Mouse (Mus musculus) heart, adult 2 months (tissue): Measurements from ENCODE around the gene Sh3glb1. TPM values are rescaled to one million over a fixed set of nuclear protein-coding genes. Genes with fewer than 3 reads are reported as not detected.
A peak's percentile ranks its signal among the peaks of the same experiment; 100 is the strongest.

Experiments used
- DNase-seq, 2 experiments: peaks; one replicate each; pipeline ENCODE4 v3.0.0; 2021
- H3K27ac ChIP-seq: fragments of 200-600 bp; 2 replicates; pipeline ENCODE4 v1.8.1; 2022
- H3K27me3 ChIP-seq: fragments of 200-500 bp; 2 replicates; pipeline ENCODE4 v1.6.1; 2012; ENCODE audit warnings: mild to moderate bottlenecking, low read length, inconsistent platforms, mixed read lengths; ENCODE audit not compliant: control insufficient read depth, insufficient read depth
- H3K36me3 ChIP-seq: fragments of 200-500 bp; 2 replicates; pipeline ENCODE4 v1.6.1; 2012; ENCODE audit warnings: low read length, inconsistent platforms; ENCODE audit not compliant: control insufficient read depth, insufficient read depth
- H3K4me1 ChIP-seq: fragments of 200-500 bp; 2 replicates; pipeline ENCODE4 v1.6.1; 2011; ENCODE audit warnings: low read length; ENCODE audit not compliant: control insufficient read depth, insufficient read depth
- H3K4me3 ChIP-seq: fragments of 200-600 bp; 2 replicates; pipeline ENCODE4 v1.8.1; 2022
- H3K79me2 ChIP-seq: fragments of 200-500 bp; replicated peaks from 2 replicates; pipeline ENCODE4 v1.6.1; 2012; ENCODE audit warnings: mild to moderate bottlenecking, inconsistent platforms, low read length, moderate library complexity, mixed read lengths; ENCODE audit not compliant: control insufficient read depth, insufficient read depth
- H3K9ac ChIP-seq: fragments of 200-500 bp; 2 replicates; pipeline ENCODE4 v1.6.1; 2012; ENCODE audit warnings: low read depth, mild to moderate bottlenecking, control low read depth, inconsistent platforms, low read length, mixed read lengths
- CTCF ChIP-seq: fragments of 200-600 bp; IDR thresholded peaks from 2 replicates; pipeline ENCODE4 v1.8.1; 2022; ENCODE audit warnings: antibody characterized with exemption, mild to moderate bottlenecking, moderate library complexity
- EP300 ChIP-seq: fragments of 200-500 bp; IDR thresholded peaks from 2 replicates; pipeline ENCODE4 v1.6.1; 2011; ENCODE audit warnings: low read depth, low read length, control low read depth; ENCODE audit not compliant: insufficient read depth
- POLR2A ChIP-seq: fragments of 200-500 bp; IDR thresholded peaks from 2 replicates; pipeline ENCODE4 v1.6.1; 2011; ENCODE audit warnings: mild to moderate bottlenecking, low read depth, low read length, control low read depth; ENCODE audit not compliant: insufficient read depth
- WGBS: fragments of 180-500 bp; shearing (Covaris S2); methylation state at CpG from one replicate; pipeline ENCODE4 v1.1.7; 2018; 5-methylcytosine and 5-hydroxymethylcytosine counted together
- intact Hi-C: fragments of 180-260 bp; cut with DNase I; formaldehyde crosslinking; loops from one replicate; pipeline ENCODE4 v1.15.1; 2025
- polyA plus RNA-seq: library from polyadenylated mRNA; depleted of rRNA; stranded (reverse); fragments of >200 nt; gene quantifications from 2 replicates; pipeline ENCODE4 v1.2.3, GENCODE M21; 2012
- total RNA-seq, 2 experiments: library from RNA; stranded (reverse); gene quantifications; 2 replicates each; pipeline ENCODE4 v1.2.3; 2021

Gene Sh3glb1
- total and polyA plus RNA-seq, 3 experiments = 94.5 to 407 (median 314) TPM

- H3K4me1 ChIP-seq = peaks cover 1% of the 10 kb centered on the region
- H3K4me3 ChIP-seq = no peak overlapping the region
- WGBS = 44% methylated on average over 22 of the region's 22 CpGs
- TF ChIP-seq EP300 (0 out of 2 replicates have a peak, but pooled peaks have one; percentile 19), CTCF (no peak), POLR2A (no peak)
- H3K79me2 ChIP-seq = no peaks in the 10 kb centered on the region
- H3K9ac ChIP-seq = no peak overlapping the region
- 0 out of 2 replicates have a peak overlapping the region, but pooled peaks have one; percentile 15 for H3K27ac ChIP-seq
- DNase-seq = peak; percentile 53 to 62
- intact Hi-C loops = no loop called here
- H3K36me3 ChIP-seq = no peaks in the 10 kb centered on the region
- no peaks in the 10 kb centered on the region for H3K27me3 ChIP-seq
These were observed 55.5 kb downstream of the Sh3glb1 start for GRCm38 (mm10) chr3:144664363-144665299.

- intact Hi-C loops = no loop called here
- Histone ChIP-seq H3K27ac (no peak overlapping the region), H3K79me2 (no peaks in the 10 kb centered on the region), H3K36me3 (no peaks in the 10 kb centered on the region), H3K27me3 (no peaks in the 10 kb centered on the region), H3K9ac (no peak overlapping the region), H3K4me1 (no peaks in the 10 kb centered on the region; the same call in 1 of the 2 replicates), H3K4me3 (no peak overlapping the region)
- no peak for DNase-seq
- no peak for TF ChIP-seq POLR2A
- no peak for TF ChIP-seq EP300
- TF ChIP-seq CTCF = no peak
- 92% methylated on average over 7 of the region's 7 CpGs for WGBS
These were observed 56.6 kb downstream of the Sh3glb1 start for GRCm38 (mm10) chr3:144663415-144664093.

GRCm38 (mm10) chr3:144662215-144662852, 57.8 kb downstream of the Sh3glb1 start:
- Histone ChIP-seq H3K4me3 (no peak overlapping the region), H3K27ac (no peak overlapping the region), H3K36me3 (no peaks in the 10 kb centered on the region), H3K27me3 (no peaks in the 10 kb centered on the region), H3K79me2 (no peaks in the 10 kb centered on the region), H3K4me1 (no peaks in the 10 kb centered on the region; the same call in 1 of the 2 replicates), H3K9ac (no peak overlapping the region)
- intact Hi-C loops = no loop called here
- DNase-seq = no peak
- 63% methylated on average over 8 of the region's 8 CpGs for WGBS
- no peak for TF ChIP-seq EP300
- no peak for TF ChIP-seq POLR2A
- no peak for TF ChIP-seq CTCF

DNA sequence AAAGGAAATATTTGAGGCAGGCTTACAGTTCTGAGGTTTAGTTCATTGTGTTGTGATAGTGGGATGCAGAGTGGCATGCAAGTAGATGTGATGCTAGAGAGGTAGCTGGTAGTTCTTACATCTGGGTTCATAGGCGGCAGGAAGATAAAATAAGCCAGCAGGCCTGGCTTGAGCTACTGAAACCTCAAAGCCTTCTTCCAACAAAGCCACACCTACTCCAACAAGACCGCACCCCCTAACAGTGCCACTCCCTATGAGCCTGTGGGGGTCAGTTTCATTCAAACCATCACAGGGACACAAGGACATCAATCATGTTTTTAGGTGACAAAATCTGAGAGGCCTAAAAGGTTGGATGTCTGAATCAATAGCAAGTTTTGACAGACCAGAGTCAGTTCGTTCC, 58.7 kb downstream of the Sh3glb1 start:
- WGBS = 96% methylated on average over 3 of the region's 3 CpGs
- TF ChIP-seq CTCF (no peak), POLR2A (no peak), EP300 (no peak)
- intact Hi-C loops = no loop called here
- Histone ChIP-seq H3K79me2 (no peaks in the 10 kb centered on the region), H3K9ac (no peak overlapping the region), H3K36me3 (no peaks in the 10 kb centered on the region), H3K4me3 (no peak overlapping the region), H3K27me3 (no peaks in the 10 kb centered on the region), H3K27ac (no peak overlapping the region), H3K4me1 (no peaks in the 10 kb centered on the region; the same call in 1 of the 2 replicates)
- no peak for DNase-seq

GRCm38 (mm10) chr3:144644202-144644601, 75.9 kb downstream of the Sh3glb1 start:
- H3K4me1 ChIP-seq = peaks cover 11% of the 10 kb centered on the region
- 29% methylated on average over 5 of the region's 5 CpGs for WGBS
- intact Hi-C loops = loop anchor here (5.0 kb wide), 1 partner anchor 73 kb away; no protein-coding TSS in a partner anchor
- TF ChIP-seq EP300 (no peak), CTCF (no peak), POLR2A (no peak)
- H3K4me3 ChIP-seq = no peak overlapping the region
- DNase-seq = no peak
- H3K79me2 ChIP-seq = no peaks in the 10 kb centered on the region
- peak overlapping the region; percentile 85 for H3K27ac ChIP-seq
- no peak overlapping the region for H3K9ac ChIP-seq
- H3K27me3 ChIP-seq = no peaks in the 10 kb centered on the region
- H3K36me3 ChIP-seq = no peaks in the 10 kb centered on the region
